Mouse (Mus musculus) adrenal gland, postnatal 36 days (tissue): ENCODE results near the gene Atf6b. TPM values are rescaled to one million over a fixed set of nuclear protein-coding genes. Genes with fewer than 3 reads are reported as not detected.
A peak's percentile ranks its signal among the peaks of the same experiment; 100 is the strongest.

Source experiments
- DNase-seq, 2 experiments: peaks; one replicate each; pipeline ENCODE4 v3.0.0; 2021; ENCODE audit warnings: mixed read lengths in 1 of 2
- total RNA-seq, 2 experiments: library from RNA; stranded (reverse); gene quantifications; 2 replicates each; pipeline ENCODE4 v1.2.3; 2021

Atf6b gene
- total RNA-seq, 2 experiments from 2014 or later = 45.7 to 58.8 TPM

DNA sequence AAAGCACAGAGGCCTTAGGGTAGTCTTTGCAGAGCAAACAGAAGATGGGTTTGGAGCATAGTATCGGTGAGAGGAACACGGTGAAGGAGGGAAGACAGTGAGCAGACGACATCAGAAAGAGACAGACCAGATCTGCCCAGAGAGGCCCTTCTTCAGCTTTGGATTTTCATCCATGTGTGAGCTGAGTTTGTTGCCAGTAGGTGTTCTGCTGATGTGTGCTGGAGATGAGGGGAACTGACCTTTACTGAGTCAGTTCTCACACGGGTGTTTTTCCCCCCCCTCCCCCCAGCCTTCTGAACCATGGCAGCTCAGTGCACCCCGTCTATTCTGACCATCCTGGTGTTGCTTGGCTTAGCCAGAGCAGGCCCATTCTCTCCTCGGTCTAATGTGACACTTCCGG is 23.3 kb downstream of the Atf6b start, which contains the start of gene Tnxb:
TSS of gene Tnxb (plus strand) at position 301 of the 400 bp plus-strand sequence.
- no peak for DNase-seq

DNA sequence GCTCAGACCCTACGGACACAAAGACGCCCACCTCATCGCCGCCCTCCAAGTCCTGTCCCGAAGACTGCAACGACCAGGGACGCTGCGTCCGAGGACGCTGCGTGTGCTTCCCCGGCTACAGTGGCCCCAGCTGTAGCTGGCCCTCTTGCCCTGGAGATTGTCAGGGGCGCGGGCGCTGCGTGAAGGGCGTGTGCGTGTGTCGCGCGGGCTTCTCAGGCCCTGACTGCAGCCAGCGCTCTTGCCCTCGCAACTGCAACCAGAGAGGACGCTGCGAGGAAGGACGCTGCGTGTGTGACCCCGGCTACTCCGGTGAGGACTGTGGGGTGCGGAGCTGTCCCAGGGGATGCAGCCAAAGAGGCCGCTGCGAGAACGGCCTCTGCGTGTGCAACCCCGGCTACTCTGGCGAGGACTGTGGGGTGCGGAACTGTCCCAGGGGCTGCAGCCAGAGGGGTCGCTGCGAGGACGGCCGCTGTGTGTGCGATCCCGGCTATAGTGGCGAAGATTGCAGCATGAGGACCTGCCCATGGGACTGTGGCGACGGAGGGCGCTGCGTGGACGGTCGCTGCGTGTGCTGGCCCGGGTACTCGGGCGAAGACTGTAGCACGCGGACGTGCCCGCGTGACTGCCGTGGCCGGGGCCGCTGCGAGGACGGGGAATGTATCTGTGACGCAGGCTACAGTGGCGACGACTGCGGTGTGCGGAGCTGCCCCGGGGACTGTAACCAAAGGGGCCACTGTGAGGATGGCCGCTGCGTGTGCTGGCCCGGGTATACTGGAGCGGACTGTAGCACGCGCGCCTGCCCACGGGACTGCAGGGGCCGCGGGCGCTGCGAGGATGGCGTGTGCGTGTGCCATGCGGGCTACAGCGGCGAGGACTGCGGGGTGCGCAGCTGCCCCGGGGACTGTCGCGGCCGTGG is 24.5 kb downstream of the Atf6b start:
- peak in 1 of 2 experiments; percentile 12 for DNase-seq

DNA sequence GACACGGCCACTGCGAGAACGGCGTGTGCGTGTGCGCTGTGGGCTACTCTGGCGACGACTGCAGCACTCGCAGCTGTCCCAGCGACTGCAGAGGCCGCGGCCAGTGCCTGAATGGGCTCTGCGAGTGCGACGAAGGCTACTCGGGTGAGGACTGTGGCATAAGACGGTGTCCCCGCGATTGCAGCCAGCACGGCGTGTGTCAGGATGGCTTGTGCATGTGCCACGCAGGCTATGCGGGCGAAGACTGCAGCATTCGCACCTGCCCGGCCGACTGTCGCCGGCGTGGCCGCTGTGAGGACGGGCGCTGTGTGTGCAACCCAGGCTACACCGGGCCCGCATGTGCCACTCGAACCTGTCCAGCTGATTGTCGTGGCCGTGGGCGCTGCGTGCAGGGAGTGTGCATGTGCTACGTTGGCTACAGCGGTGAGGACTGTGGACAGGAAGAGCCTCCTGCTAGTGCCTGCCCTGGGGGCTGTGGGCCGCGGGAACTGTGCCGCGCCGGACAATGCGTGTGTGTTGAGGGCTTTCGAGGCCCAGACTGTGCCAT is 25.4 kb downstream of the Atf6b start:
- no peak for DNase-seq

DNA sequence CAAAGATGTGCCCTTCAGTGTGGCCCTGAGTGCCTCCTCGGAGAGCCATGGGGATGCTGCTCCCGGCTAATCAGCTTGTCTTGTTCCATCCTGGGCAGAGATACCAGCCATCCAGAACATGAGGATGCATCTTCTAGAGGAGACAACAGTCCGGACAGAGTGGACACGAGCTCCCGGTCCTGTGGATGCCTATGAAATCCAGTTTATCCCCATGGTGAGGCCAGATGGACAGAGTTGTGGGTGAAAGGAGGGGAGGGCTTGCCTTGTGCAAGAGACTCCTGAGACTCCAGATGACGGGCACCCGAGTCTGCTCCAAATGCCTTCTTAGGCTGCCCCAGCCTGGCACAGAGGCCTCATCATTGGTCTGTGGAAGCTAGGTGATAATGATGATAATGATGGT is 26.2 kb downstream of the Atf6b start:
- no peak for DNase-seq

DNA sequence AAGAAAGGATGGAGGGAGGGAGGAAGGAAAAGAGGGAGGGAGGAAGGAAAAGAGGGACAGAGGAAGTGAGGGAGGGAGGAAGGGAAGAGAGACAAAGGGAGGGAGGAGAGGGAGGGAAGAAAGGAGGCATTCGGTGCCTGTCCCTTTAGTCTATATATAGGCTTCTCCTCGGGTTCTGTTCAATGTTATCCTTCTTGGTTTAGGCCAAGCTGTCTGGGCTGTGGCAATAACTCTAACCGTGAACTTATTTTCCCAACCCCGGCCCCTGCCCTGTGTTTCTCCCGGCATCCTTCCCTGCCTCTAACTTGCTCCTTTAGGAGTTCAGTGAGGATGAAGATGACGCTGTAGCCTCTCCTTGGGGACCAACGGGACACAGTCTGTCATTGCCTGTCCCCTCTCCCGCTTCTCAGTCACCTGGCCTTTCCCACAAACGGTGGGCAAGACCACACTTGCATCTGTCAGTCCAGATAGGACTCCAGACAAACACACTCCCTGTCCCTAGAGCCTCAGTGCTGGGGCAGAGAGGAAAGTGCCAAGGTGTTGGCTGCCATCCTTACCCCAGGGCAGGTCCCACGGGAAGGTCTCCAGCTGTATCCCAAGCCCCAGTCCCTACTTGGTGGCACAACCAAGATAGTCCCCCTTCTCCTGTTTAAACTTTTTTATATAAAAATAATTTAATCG is 27.7 kb downstream of the Atf6b start:
- no peak for DNase-seq

DNA sequence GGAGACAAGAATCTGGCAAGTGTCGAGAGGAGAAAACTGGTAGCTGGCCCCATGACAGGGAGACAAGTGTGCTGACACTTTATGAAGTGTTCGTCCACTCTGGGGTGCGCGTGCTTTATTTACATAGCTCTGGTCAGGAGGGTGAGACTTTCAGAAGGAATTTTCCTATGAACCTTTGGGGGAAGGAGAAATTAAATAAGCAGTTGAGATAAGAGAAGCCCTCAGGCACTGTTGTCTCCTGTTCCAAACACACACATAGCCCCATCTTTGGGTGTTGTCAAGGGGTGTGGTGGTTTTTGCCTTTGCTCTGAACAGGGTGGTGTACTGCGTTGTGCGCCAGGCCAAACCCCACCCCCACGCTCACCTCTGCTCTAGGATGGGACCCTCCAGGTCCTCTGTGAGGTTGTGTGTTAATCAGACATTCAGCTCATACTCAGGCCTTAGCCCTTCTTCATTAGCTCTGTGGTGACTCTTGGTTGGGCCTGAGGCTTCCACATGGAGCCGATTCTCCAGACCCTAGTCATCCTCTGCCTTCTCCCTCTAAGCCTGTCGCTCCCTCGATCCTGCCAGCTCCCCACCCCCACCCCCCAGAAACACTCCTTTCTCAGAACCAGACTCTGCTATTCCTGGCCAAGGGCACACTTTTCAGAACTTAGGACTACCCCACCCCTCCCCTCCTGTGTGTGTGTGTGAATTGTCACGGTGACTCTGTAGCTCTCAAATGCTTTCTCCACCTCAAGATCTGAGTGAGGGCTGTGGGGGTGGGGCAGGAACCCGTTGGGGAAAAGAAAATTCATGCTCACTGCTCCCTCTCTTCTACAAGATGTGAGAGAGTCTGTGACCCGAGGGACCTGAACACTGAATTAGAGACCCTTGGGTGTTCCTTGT is 28.5 kb downstream of the Atf6b start:
- no peak for DNase-seq

DNA sequence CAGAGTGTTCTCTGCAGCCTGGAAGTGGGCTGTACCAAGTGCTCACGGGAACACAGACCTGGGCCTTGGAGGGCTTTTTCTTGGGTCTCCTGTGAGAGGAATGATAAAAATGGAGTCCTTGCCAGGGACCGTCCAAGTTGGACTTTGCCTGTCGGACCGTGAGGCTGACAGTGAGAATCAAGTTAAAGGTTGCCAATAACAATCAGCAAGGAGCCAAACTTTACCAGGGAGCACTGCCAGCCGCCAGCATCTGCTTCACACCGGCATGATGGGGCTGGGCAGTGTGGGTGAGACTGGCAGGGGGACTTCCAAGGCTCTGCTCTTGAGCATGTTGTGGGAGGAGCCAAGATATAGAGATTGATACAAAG is 29.1 kb downstream of the Atf6b start:
- DNase-seq = no peak

DNA sequence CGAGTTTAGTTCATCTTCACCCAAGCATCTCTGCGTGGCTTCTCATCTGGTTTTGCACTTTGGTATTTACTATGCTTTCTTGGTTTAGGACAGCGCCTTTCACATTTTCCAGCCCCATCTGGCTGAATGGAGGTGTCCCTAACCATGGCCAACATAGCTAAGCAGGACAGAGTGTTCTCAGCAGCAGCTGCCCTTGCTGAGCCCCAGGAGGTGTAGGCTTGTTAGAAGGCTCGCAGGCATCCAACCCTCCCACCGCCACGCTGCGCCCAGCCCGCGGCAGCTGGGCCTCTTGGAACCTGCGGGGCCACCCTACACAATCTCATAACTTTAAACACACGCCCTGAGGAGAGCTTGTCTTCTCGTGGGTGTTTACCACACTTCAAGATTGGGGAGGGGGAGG is 29.7 kb downstream of the Atf6b start:
- no peak for DNase-seq

DNA sequence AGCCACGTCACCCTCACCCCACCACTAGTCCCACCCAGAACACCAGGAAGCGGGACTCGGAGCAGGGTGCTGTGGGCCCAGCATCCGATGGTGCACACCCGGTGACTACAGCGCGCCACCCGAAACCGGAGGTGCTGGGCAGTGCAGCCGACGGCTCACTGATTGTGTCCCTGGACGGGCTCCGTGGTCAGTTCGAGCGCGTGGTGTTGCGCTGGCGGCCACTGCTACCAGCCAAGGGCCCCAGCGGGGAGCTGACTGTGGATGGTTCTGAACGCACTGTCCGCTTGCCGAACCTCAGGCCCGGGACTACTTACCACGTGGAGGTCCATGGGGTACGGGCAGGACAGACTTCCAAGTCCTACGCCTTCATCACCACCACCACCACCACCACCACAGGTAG is 33.2 kb downstream of the Atf6b start:
- DNase-seq = no peak

DNA sequence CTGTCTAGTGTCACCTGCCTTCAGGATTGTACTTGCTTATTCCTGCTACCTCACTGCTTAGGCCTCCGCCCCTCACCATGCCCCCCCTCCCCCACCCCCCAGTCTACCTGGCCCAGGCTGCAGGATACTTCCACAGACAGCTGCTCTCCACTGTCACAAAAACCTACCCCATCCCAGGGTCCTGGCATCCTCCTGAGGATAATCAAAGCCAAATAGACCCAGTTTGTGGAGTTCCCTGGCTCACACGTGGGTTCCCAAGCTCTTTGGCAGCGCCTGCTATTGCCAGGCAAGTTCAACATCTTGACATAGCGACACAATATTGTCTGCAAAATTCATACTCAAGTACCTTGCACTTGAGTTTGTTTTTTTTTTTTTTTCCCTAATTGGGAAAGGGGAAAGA is 33.7 kb downstream of the Atf6b start:
- no peak for DNase-seq

DNA sequence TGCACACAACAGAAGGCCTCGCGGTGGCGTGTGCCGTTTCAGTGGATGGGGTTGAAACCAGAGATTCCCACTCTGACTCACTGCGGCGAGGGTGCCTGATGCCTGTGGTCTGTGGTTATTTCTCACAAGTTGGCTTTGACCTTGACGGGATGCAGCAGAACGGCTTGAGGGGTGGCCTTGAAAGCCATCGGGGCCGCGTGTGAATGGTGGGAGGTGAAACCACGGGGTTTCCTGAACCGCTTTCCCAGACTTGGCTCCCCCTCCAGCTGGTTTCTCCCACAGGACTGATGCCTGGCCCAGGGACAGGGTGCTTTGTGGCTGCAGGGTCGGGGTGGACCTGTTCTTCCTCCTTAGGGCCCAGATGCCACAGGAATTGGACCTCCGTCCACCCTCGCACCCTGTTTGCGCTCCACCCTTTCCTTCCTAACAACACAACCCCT is 34.2 kb downstream of the Atf6b start:
- DNase-seq = peak; percentile 79 to 80

DNA sequence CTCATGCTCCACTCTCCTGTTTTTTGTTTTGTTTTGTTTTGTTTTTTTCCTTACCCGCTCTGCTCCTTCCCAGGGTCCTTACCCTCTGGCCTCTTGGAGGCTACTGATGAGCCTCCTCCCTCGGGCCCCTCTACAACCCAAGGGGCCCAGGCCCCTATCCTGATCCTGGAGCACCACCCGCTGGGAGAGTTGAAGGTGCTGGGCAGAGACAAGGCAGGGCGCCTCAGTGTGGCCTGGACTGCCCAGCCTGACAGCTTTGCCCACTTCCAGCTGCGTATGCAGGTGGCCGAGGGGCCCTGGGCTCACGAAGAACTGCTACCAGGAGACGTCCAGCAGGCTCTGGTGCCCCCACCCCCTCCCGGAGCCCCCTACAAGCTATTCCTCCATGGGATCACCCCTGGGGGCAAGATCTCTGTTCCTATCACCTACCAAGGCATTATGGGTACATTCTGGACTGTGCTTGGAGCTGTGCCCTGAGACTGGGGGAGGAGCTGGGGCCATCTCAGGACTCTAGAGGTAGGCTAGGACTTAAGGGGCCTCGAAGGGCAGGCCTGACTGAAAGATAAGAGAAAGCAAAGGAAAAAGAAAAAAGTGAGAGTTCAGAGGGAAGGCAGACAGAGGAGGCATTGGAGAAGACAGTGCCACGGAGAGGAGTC is 35.1 kb downstream of the Atf6b start:
- peak; percentile 33 to 61 for DNase-seq

DNA sequence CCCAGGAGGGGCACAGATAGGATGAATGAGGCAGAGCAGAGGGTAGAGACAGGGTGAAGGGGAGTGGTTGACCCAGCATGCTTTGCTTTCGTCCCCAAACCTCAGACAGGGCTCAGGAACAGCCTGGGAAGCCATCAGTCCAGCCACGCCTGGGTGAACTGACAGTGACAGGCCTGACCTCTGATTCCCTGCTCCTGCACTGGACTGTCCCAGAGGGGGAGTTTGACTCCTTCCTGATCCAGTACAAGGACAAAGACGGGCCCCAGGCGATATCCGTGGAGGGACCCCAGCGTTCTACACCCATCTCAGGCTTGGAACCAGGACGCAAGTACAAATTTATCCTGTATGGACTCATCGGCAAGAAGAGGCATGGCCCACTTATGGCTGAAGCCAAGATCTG is 36.2 kb downstream of the Atf6b start:
- DNase-seq = no peak

DNA sequence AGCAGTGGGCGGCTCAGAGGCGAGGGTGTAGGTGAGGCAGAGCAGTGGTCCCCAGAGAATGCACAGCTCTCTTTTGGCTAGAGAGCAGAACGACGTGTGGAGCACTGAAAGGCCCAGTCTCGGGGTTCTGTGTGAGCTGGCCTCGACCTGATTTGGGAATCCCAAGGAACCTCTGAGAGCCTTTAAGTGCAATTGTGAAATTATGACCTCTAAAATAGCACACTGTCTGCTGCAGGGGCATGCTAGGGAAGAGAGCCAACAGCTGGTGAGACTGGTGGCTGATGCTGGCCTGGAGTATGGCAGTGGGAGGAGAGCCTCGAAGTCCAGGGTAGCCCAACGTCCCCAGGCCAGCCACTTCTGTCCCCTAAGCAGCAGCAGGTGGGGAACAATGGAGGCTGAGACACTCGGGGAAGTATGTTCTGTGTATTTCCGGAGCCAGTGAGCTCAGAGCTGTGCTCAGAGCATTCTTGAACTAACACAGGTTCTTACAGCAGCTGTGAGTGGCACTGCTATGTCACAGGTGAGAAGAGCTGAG is 36.8 kb downstream of the Atf6b start:
- peak in 1 of 2 experiments; percentile 33 for DNase-seq

DNA sequence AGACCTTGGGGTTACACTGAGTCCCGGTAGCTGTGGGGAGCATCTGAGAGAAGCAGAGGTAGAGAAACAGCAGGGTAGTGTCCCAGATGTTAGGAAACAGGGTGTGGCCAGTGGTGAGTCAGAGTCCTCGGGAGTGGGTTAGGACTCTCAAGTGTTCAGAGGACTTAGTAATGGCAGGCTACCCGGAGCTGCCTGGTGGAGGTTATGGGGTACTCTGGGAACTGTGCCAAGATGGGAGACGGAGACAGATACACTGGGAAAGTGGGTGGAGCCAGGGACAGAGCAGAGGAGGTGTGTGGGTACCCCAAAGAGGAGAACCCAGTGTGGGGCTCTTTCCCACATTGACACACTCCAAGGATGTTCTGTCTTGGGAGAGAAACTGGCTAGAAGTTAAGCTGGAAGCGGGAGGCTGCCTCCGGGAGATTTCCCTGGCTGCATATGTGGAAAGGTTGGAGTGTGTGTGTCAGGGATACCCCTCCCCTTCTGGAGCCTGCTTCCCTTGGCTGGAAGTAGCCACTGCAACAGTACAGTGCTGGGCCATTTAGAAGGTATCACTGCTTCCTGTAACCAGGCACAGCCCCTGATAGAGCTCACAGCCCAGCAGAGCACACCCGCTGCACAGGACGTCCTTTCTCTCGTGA is 37.4 kb downstream of the Atf6b start:
- DNase-seq = peak in 1 of 2 experiments; percentile 48

DNA sequence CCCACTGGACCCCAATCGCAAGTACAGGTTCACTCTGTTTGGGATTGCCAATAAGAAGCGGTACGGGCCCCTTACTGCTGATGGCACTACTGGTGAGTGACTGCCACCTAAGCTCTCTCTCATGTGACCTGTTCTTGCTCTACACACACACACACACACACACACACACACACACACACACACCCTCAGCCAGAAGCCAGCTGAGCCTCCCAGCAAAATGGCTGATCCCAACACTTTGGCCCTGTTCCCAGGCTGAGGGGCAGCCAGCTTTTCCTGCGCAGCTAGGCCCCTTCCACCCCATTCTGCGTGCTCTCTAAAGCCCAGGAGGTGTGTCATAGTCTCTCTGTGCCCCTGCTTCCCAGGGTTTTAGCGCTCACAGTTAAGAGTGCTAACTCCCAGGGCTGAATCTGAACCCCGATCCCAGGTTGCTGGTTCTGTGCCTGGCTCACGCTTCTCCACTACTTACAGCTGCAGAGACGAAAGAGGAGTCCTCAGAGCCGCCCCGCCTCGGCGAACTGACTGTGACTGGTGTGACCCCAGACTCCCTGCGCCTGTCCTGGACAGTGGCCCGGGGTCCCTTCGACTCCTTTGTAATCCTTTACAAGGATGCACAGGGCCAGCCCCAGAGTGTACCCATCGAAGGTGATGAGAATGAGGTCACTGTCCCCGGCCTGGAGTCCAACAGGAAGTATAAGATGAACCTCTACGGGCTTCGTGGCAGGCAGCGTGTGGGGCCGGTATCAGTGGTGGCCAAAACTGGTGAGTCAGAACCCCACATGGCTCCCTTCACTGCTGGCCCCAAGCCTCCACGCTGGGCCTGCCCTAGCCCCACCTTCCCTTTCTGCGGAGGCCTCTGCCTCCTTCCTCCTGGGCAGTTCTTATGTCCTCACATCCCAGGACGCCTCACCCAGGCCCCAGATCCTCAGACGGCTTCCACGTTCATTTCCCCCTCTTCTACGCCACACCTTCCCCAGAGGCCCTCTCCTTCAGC is 38.5 kb downstream of the Atf6b start:
- peak in 1 of 2 experiments; percentile 46 for DNase-seq

DNA sequence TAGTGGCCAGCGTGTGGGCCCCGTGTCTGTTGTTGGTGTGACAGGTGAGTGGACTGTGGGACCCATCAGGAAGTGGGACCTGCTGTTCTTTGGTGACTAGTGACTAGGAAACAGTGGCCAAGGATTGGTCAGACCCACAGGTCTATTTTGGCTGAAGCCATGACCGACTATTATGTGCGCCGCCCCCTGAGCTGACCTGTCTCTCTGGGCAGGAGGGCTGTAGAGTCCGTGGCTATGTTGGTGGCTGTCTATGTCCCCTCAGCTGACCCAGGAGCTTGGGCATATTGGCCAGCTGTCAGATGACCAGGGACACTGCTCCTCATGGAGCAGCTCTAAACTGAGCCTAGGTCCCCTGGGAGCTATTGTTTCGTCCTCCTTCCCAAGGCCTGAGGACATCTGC is 41.9 kb downstream of the Atf6b start:
- DNase-seq = no peak

DNA sequence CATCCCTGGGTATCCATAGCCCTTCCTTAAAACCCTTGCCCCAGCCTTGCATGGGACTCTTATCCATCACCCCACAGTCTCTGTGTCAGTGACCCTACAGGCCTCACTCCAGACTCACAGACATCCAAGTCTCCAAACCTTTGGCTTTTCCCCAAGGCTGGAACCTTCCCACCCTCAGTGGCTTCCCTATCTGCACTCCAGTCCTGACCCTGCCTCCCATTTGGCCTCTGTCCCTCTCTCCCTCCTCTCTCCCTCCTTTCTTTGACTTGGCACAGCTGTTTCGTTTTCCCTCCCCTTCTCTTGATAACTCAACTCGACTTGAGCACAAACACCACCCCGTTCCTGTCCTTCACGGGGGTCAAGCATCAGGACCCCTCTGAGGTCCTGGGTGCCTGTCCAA is 43.5 kb downstream of the Atf6b start:
- peak in 1 of 2 experiments; percentile 47 for DNase-seq

DNA sequence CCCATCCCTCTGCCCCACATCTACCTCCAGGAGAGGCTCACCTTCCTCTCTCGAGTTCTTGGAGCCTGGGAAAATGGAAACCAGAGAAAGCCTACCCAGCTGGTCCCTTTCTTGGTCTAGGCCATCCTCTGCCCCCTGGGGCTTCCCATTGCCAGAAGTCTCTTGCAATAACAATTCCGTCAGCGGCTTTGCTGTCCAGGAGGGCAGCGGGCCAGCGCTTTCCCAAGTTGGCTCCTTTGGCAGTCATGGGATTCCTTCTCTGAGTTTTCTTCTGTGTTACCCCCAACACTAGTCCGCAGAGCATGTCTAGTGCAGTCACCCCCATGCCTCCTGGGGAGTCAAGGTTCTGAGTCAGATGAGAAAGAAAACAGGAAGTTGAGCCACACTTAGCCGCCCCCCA is 46.0 kb downstream of the Atf6b start:
- peak; percentile 52 to 75 for DNase-seq
